Mouse (Mus musculus): Measurements from ENCODE around the gene Hhipl1.

Gene Hhipl1

GRCm38 (mm10) chr12:108355986-108356385, 49.9 kb downstream of the Hhipl1 start:
- no peak for DNase-seq (ENCODE audit: extremely low spot score)

DNA sequence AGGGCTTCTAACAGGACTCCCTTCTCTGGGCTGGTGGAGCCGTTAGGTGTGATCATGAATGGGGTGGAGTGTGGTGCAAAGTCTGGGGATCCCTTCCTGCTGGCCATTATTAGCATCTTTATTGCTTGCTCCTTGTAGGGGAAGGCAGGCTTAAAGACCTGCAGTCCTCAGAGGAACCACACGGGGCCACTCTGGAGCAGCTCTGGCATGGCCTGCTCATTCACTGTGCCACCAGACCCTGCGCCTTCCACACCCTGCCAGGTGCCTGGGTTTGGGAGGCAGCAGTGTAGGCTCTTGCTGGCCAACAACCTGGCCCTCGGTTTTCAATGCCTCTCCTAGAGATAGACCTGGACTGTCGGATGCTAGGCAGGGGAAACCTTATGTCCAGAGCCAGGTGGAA, 57.7 kb downstream of the Hhipl1 start:
- DNase-seq (ENCODE audit: extremely low spot score) = peak; percentile 85

DNA sequence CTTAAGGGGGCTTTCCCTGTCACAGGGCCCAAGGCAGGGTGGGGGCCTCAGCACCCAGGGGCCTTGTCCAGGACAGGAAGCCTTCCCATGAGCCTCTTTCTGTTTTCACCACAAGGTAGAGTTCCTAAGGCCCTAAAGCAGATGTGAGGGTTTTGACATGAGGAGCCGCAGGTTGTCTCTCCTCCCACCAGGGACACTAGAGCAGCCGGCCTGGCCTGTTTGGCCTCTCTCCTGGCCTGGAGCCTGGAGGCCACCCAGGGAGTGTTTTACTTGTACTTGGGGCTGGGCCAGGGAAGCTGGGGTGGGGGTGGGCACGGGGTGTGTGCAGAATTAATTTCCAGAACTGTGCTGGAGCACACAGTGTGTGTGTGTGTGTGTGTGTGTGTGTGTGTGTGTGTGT, 59.3 kb downstream of the Hhipl1 start:
- no peak for DNase-seq (ENCODE audit: extremely low spot score)

- no peak for DNase-seq (ENCODE audit: extremely low spot score)
These were observed 59.8 kb downstream of the Hhipl1 start for GRCm38 (mm10) chr12:108365868-108366267.

- no peak for DNase-seq (ENCODE audit: extremely low spot score)
These were observed 61.8 kb downstream of the Hhipl1 start for GRCm38 (mm10) chr12:108367909-108368308.

- DNase-seq (ENCODE audit: extremely low spot score) = no peak
These were observed 62.9 kb downstream of the Hhipl1 start for GRCm38 (mm10) chr12:108368921-108369320.

GRCm38 (mm10) chr12:108370596-108371428, 64.7 kb downstream of the Hhipl1 start, which contains the start of gene Eml1:
Gene Eml1 (plus strand): TSS chr12:108370957.
- no peak for DNase-seq (ENCODE audit: extremely low spot score)

GRCm38 (mm10) chr12:108371429-108371765, 65.3 kb downstream of the Hhipl1 start:
- no peak for DNase-seq (ENCODE audit: extremely low spot score)

DNA sequence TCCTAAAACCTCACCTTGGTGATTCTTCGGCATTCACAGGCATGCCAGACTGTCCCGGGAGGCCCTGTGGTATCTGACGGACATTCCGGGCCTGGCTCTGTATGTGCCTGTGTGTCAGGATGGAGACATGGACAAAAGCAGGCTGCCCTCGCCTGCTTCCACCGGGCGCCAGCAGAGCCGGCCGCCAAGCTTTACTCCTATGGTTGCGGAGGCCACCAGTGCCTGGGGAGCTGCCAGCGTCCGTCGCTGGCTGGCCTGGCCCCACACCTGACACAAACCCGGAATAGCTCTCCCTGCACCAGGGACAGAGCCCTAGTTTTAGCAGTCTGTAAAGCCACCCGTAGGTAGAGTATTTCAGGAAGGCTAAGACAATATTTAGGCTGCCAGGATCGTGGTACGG, 66.2 kb downstream of the Hhipl1 start:
- DNase-seq (ENCODE audit: extremely low spot score) = no peak

DNA sequence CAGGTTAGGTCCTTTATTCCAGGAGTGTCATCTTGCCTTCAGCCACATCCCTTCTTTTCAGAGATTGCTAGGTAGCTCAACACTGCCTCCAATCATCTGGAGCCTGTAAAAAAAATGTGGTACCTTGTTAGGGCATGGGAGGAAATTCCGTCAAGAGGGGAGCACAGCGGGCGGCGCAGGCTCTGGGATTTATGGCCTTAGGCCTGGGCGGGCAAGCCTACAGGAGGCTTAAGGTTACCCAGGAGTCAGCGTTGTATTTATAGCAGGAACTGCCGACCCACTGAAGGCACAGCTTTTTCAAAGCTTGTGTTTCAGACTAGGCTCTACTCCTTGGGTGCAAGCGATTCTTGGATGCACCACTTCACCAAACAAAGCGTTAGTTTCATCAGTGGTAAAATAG, 67.5 kb downstream of the Hhipl1 start:
- DNase-seq (ENCODE audit: extremely low spot score) = no peak

- no peak for DNase-seq (ENCODE audit: extremely low spot score)
These were observed 68.6 kb downstream of the Hhipl1 start for GRCm38 (mm10) chr12:108374689-108375088.

DNA sequence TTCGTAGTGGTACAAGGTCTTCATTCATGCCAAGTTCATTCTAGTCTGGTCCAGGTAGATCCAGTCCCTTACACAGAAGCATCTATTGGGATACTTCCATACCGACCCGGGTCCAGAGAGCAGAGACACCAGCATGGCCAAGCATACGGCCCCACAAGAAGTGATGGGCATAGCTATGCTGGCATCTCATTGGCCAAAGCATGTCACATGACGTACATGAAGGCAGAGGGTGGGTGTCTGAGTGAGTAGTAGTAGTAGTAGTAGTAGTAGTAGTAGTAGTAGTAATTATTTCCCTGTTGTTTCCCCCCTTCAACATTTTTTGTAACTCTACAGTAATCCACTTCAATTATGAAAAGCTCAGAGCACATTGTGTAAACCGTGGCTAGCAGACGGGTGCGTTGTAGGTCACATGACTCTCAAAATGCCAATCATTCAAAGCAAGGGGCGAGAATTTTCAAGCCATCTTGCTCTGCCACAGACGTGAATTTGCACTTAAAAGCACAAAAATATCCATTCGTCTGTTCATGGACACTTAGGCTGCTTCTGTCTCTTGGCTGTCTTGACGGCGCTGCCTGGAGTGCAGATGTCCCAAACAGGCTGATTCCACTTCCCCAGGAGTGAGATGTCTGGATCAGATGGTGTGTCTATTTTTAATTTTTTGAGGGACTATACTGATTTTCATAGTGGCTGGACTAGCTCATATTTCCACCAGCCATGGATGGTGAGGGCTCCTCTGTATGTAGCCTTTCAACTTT, 72.5 kb downstream of the Hhipl1 start:
- no peak for DNase-seq (ENCODE audit: extremely low spot score)

Data from embryo, embryonic 9.5 days (tissue).